Comparison of ENCODE assay signal across 9 mouse cellular contexts in the genomic region with DNA sequence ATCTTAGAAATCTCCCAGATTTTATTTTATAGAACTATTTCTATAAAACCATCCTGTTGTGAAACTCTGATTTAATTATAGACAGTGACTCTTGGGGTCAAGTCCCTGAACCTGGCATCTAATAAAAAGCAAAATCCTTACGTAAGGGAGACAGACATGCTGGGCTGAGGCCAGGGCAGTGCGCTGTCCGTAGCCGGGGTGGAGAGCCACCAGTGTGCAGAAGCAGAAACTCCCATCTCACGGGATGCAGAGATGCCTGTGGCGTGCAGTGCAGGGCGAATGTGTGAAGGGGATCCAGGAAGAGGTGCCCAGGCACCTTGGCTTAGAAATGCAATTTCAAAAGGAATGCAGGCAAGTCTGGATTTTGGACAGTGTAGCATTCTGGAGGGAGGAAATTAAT.
A peak's percentile ranks its signal among the peaks of the same experiment; 100 is the strongest.
DNase-seq lines count a peak whose midpoint lies in the region; ATAC-seq lines count a peak whose summit lies in the region.
"Had no signal": no experiment of that assay in that cellular context is flagged by ENCODE, and none has a peak within 500 bp of the region (broad histone marks: within the 10 kb centered on the region; RNA-seq: fewer than 3 reads in every experiment).

No protein-coding gene starts in this region.

- no peak overlapping the region for H3K9ac ChIP-seq in lung, embryonic 16.5 days (ENCODE audit: low read length)

- 66% methylated on average over 7 of the region's 7 CpGs for WGBS in lung, embryonic 16.5 days

- H3K4me1 ChIP-seq in lung, embryonic 16.5 days (replicated peaks; ENCODE audit: control insufficient read depth, insufficient read depth, low read length): no peaks in the 10 kb centered on the region

- no peak overlapping the region for H3K27ac ChIP-seq in lung, embryonic 16.5 days (ENCODE audit: low read length)
- H3K27ac ChIP-seq: kidney, postnatal 0 days had no signal

- H3K4me2 ChIP-seq in lung, embryonic 16.5 days (ENCODE audit: low read depth, low read length): no peak overlapping the region

- H3K9me3 ChIP-seq in lung, embryonic 16.5 days (ENCODE audit: control insufficient read depth, low read length): no peaks in the 10 kb centered on the region
- H3K9me3 ChIP-seq: G1E had no signal

- ATAC-seq in lung, embryonic 16.5 days (ENCODE audit: low read depth): 0 out of 2 replicates have a peak, but pooled peaks have one; percentile 17

- no peaks in the 10 kb centered on the region for H3K27me3 ChIP-seq in lung, embryonic 16.5 days (ENCODE audit: control insufficient read depth, insufficient read depth, low read depth, low read length)

- no peak overlapping the region for H3K4me3 ChIP-seq in lung, embryonic 16.5 days (ENCODE audit: low read length)

- DNase-seq in kidney, postnatal 36 days: peak; percentile 7 to 33
- DNase-seq in kidney, adult 18-20 months: no peak
- DNase-seq in adrenal gland, adult 8-10 months: peak; percentile 69
- peak; percentile 38 for DNase-seq in cerebellum, adult 8-10 months
- no peak for DNase-seq in adipocyte (ENCODE audit: low spot score)
- DNase-seq in embryo, embryonic 10 days (ENCODE audit: low spot score): no peak

- peaks cover 7% of the 10 kb centered on the region; the same call in 1 of the 2 replicates for H3K36me3 ChIP-seq in lung, embryonic 16.5 days (ENCODE audit: control insufficient read depth, insufficient read depth, low read length)

Comparison
In these comparisons a context has a peak if more than half of its experiments do, and no peak if none do; other contexts are left out.
1. DNase-seq: peak in kidney, postnatal 36 days (2 of 2), adrenal gland, adult 8-10 months (single experiment) and cerebellum, adult 8-10 months (single experiment); none in kidney, adult 18-20 months (single experiment), adipocyte (single experiment) and embryo, embryonic 10 days (single experiment).